Mouse (Mus musculus): Measurements from ENCODE around the gene Ncbp3. TPM values are rescaled to one million over a fixed set of nuclear protein-coding genes. Genes with fewer than 3 reads are reported as not detected.

Ncbp3 gene
- total RNA-seq, 2 experiments from 2014 or later, result 5.8 to 6.3 TPM

DNA sequence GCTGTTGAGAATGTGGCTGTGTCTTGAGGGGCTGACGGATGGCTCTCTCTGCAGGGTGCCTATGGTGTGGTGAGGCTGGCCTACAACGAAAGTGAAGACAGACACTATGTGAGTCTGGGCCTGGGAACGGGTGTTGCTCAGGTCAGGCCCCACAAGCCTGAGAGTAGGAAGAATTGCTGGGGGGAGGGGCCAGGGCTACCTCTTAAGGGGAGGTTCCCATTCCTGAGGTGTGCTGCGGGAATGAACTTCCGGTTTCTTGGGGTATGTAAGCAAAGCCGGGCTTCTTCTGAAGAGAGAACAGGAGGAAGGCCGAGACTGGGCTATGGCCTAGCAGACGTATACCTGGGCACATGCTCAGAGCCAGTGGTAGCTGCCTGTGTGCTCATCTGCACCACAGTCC is 20.6 kb upstream of the Ncbp3 start:
- intact Hi-C loops (cut with DNase I), result no loop called here
- DNase-seq, result no peak

- peak; percentile 79 to 84 for DNase-seq
- intact Hi-C loops (cut with DNase I), result no loop called here
Observed at GRCm38 (mm10) chr11:73030821-73031498, 16.6 kb upstream of the Ncbp3 start.

- intact Hi-C loops (cut with DNase I), result no loop called here
- DNase-seq, result no peak
Observed at GRCm38 (mm10) chr11:73031536-73031935, 16.0 kb upstream of the Ncbp3 start.

DNA sequence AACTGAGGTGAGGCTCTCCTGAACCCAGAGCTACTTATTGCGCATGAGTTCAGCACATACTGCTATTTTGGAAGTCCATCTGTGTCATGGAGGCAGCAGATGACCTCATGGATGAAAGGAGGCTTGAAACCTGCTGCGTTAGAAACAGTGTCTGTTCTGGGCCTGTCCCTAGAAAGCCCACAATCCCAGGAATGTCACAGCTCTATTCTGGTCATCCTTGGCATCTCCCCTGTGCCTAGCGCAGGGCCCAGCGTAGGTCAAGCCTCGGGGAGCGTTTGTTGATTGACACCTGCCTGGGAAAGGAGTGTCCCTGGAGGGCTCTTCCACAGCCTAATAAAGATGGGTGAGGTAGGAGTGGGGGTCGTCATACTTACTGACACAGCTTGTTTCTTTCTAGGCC is 11.5 kb upstream of the Ncbp3 start:
- DNase-seq, result no peak
- intact Hi-C loops (cut with DNase I), result no loop called here

DNA sequence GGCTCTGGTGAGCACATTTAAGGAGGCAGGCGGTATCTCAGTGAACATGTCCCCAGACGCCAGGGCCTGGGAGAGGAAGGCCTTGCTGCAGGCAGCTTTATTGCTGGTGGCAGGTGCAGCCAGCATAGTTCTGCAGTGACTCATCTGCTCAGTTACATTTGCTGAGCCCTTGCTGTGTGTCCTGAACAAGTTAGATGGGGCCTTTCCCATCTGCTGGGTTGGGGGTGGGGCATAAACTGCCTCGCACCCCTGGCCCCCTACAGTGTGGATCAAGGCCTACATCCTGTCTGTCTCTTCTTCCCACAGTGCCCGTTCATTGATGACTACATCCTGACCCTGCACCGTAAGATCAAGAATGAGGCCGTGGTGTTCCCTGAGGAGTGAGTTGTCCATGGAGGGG is 10.7 kb upstream of the Ncbp3 start:
- intact Hi-C loops (cut with DNase I), result no loop called here
- DNase-seq, result no peak

- DNase-seq, result no peak
- intact Hi-C loops (cut with DNase I), result loop anchor here (2.0 kb wide), 1 partner anchor 113 kb away; no protein-coding TSS in a partner anchor
Observed at GRCm38 (mm10) chr11:73037691-73038090, 9.9 kb upstream of the Ncbp3 start.

GRCm38 (mm10) chr11:73039102-73039799 is 8.3 kb upstream of the Ncbp3 start:
- peak; percentile 57 for DNase-seq
- intact Hi-C loops (cut with DNase I), result loop anchor here (1.0 to 2.0 kb wide), 2 partner anchors 33 to 114 kb away; no protein-coding TSS in a partner anchor

- intact Hi-C loops (cut with DNase I), result no loop called here
- no peak for DNase-seq
Observed at GRCm38 (mm10) chr11:73044229-73044755, 3.3 kb upstream of the Ncbp3 start.

DNA sequence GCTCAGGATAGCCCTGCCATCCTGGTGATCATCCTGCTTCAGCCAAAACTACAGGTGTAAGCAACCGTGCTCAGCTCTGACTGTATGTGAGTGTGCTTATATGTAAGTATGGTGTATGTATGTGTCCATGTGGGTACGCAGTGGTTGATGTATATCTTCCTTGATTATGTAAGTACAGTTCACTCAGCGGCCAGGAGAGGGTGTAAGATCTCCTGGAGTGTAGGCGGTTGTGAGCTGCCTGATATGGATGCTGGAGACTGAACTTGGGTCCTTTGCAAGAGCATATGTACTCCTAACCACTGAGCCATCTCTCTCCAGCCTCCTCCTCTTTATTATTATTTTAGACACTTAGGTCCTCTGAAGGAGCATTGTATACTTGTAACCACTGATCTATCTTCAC is 2.8 kb upstream of the Ncbp3 start:
- DNase-seq, result no peak
- intact Hi-C loops (cut with DNase I), result no loop called here

DNA sequence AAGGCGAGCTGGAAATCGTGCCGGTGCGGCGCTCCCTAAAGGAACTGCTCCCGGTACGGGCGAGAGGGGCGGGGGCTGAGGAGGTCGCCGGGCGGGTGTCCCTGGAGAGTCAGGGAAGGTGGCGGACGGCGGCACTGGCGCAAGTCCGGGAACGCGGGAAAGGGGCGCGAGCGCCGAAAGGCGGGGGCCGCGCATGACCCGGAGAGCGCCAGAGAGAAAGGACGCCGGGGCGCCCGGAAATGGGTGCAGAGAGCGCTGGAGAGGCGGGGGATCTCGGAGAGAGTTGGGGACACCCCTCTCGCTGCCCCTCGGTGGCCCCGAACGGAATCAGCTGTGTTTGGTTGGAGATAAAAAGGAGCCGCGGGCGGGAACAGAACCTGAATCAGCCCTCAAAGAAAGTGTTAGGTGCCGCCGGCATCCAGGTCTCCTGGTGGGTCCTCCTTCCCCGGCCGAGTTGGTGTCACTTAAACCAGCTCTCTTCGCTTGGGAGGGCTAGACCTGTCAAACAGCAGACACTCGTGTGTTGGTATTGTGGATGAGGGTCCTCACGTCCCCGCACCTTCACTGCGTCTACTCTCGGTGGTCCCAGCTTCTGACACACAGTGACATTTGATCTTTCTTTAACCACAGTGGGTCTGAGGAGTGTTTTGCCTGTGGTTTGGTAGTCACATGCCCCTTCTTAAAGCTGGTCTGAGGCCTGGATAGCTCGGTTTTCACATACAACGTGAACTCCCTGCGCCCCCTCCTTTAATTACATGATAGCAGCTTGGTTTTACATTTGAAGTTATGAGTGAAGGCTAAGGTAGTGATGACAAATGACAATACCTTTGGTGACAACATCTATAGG is 670 bp downstream of the Ncbp3 start:
- intact Hi-C loops (cut with DNase I), result no loop called here

DNA sequence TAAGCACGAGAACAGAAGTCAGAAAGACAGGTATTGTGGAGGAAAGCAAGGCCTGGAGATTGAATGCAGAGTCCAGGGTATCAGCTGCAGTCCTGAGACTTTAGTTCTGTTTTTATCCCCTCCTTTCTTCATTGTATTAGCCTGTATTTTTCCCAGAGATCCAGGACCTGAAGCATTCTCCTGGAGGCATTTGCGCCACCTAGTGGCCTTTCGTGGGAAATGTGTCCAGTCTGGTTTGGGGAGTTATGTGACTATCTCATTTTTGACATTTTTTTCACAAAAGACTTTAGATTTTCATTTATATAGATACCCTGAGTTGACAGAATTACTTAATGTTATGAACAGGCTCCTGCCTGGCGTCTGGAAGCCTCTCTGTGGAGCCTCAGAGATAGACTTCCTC is 1.8 kb downstream of the Ncbp3 start:
- intact Hi-C loops (cut with DNase I), result loop anchor here (1.0 kb wide), 1 partner anchor 43 kb away; no protein-coding TSS in a partner anchor
- DNase-seq, result peak; percentile 76 to 82

More for the DNA sequence above, 670 bp downstream of the Ncbp3 start:
- DNase-seq, result no peak

DNA sequence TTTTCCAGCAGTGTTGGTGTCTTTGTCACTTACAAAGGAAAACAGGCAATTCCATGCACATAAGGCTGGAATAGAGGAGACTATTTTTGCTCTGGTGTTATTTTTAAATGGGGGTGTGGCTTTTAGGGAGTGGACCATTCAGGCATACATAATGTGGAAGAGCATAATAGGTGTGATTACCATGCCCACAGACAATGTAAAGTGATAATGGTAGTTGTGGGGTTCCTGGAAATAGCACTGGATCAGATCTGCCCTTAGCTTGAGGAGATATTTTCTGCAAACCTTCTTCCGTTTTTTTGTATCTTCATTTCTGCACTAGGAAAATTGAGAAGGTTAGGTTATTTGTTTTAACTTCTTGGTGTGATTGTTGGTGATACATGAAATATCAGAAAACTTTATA is 5.2 kb downstream of the Ncbp3 start:
- intact Hi-C loops (cut with DNase I), result no loop called here

DNA sequence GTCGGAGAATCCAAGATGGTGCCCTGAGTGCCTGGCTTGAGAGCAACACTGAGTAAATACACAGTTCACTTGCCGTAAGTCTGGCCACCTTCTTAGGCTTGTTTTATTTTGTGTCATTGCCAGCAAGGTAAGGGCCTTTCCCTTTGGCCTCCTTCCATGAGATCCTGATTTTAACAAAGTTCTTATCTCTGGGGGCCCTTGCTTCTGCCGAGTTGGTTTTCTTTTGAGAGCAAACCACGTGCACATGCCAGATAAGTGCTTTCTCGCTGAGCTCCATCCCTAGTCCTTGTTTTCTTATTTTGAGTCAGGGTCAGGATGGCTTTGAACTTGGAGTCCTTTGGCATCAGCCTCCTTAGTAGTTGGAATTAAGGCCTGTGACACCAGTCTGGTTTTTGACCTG is 10.1 kb downstream of the Ncbp3 start:
- intact Hi-C loops (cut with DNase I), result no loop called here
- DNase-seq, result no peak

More for the DNA sequence above, 5.2 kb downstream of the Ncbp3 start:
- no peak for DNase-seq

DNA sequence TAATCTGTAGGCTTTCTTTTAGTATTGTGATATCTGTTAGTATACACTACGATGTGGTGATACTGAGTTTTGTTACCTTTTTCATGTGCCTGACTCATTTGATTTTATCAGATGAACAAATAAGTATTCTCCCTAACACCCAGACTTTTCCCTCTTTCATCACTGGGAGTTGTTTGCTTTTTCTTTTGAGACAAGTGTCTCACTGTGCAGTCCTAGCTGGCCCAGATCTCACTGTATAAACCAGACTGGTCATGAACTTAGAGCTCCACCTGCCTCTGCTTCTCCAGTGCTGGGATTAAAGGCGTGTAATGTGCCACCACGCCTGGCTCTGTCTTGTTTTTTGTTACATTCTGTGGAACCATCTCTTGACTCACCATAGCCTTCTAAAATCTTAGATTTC is 12.0 kb downstream of the Ncbp3 start:
- intact Hi-C loops (cut with DNase I), result no loop called here
- no peak for DNase-seq

DNA sequence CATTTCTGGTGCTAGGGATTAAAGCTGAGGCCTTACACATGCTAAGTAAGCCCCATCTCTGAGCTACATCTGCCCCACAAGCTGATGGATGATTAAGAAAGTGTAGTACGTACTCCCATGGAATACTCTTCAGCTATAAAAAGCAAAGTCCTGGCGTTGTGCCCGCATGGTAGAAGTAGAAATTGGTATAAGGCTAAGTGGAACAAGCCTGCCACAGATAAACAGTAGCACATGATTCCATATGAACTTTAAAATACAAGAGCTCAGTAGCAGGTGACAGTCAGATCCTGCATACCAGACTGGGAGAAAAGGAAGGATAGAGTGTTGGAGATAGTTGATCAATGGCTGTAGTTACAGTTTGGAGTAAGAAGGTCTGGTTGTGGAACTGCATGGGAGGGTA is 13.8 kb downstream of the Ncbp3 start:
- intact Hi-C loops (cut with DNase I), result no loop called here
- DNase-seq, result no peak

- peak in 1 of 2 experiments; percentile 24 for DNase-seq
- intact Hi-C loops (cut with DNase I), result loop anchor here (5.0 kb wide), 2 partner anchors 35 to 1300 kb away; no protein-coding TSS in a partner anchor
Observed at GRCm38 (mm10) chr11:73071839-73072238, 24.3 kb downstream of the Ncbp3 start.

DNA sequence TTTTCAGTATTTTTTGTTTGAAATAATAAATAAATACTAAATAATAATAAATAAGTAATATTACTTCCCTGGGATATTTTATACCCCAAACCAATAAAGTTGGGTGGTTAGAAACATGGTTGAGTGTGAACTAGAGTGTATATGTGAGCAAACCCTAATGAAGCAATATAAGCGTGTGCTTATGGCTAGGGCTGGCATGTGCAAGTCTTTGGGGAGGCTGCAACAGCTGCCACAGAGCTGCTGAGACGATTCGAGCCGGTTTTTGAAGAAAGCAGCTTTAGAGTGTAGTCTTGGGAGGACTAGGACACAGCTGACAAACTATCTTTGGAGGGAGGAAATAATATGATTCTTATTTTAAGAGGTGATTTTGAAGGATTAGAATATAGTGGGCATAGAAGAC is 28.7 kb downstream of the Ncbp3 start:
- intact Hi-C loops (cut with DNase I), result no loop called here

DNA sequence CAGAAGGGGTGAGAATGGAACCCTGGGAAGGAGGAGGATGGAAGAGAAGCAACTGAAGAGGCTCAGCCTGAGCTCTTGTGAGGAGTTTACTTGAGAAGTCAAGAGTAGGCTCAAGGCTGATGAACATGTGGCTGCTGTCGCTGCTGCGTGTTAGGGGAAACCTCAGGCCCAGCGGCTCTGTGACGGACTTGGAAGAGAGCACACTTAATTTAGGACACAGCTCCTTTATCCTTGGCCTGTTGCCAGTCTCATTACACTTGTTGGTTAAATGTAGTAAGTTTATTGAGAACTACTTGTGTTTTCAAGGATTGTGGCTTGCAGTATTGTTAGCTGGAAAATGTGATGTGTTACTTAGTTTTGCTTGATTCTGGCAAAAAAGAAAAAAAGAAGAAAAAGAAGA is 29.1 kb downstream of the Ncbp3 start:
- intact Hi-C loops (cut with DNase I), result no loop called here
- DNase-seq, result no peak

More for the DNA sequence above, 28.7 kb downstream of the Ncbp3 start:
- no peak for DNase-seq

DNA sequence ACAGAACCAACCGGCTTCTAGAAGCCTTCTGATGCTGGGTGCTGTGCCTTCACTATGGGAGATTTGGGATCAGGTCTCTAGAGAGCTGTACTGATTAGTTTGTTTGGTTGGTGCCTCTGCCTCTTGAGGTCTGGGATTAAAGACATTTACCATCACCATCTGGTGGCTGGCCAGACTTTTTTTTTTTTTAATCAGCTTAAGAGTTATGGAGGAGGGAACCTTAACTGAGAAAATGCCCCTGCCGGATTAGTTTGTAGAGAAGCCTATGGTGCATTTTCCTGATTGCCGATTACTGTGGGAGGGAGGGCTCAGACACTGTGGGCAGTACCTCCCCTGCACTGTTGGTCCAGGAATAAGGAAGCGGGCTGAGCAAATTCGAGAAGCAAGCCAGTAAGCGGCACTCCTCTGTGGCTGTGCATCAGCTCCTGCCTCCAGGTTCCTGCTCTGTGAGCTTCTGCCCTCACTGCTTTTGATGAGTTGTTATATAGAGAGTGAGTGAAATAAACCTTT is 29.7 kb downstream of the Ncbp3 start:
- no peak for DNase-seq
- intact Hi-C loops (cut with DNase I), result no loop called here

DNA sequence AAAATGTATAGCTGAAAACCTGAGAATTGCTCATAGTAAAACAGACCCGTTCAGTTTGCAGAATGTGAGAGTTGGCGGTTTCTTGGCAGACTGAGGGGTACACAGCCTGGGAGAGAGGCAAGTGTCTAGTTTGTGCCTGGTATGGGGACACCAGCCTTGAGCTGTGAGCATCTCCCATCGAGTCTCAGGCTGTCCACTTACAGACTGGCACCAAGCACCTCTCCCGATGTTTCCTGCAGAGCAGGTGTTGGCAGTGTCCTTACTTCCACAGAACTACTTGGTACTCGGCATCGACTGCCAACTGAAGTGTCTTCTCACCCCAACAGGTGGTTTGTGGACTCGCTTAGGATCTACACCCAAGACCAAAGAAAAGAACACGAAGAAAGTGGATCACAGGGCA is 31.0 kb downstream of the Ncbp3 start:
- DNase-seq, result no peak
- intact Hi-C loops (cut with DNase I), result no loop called here

DNA sequence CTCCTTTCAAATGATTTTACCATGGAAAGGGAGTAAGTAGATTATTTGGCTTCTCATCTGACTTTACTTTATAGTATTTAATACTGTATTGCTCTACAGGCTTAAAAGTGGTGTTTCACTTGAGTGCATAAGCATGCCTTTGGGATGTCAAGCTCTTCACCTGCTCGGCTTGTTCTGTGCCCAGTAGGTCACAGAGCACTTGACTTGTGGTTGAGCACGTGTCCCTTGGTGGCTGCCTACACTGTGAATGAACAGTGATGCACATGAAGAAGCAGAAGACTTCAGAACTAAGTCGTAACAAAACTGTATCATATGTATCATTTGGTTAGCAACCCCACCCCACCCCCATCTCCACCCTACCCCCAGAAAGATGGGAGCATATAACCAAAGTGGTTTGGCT is 32.7 kb downstream of the Ncbp3 start:
- intact Hi-C loops (cut with DNase I), result no loop called here
- no peak for DNase-seq

Data from heart, postnatal 36 days (tissue).